Mouse (Mus musculus): Measurements from ENCODE around the gene Rpl28.

GRCm38 (mm10) chr7:4825365-4825764 is 32.7 kb downstream of the Rpl28 start:
- TF ChIP-seq POLR2A (IDR thresholded peaks at IDR 0.05; ENCODE audit: low read depth, low read length): no peak
- TF ChIP-seq ELF1 (IDR thresholded peaks at IDR 0.05; ENCODE audit: low read depth, low read length): no peak
- TF ChIP-seq MYC (IDR thresholded peaks at IDR 0.05; ENCODE audit: low read depth, low read length): no peak
- no peak for TF ChIP-seq ZNF384 (IDR thresholded peaks at IDR 0.05; ENCODE audit: low read depth, low read length)
- TF ChIP-seq CHD1 (IDR thresholded peaks at IDR 0.05; ENCODE audit: low read depth, low read length): no peak
- no peak for TF ChIP-seq ZMIZ1 (IDR thresholded peaks at IDR 0.05; ENCODE audit: low read depth, low read length)
- TF ChIP-seq CTCF (conservative IDR thresholded peaks at IDR 0.05 in 1 of 2, IDR thresholded peaks at IDR 0.05 in 1 of 2; ENCODE audit: low read depth in 2 of 2, low read length in 2 of 2): no peak
- no peak for TF ChIP-seq ETS1 (conservative IDR thresholded peaks at IDR 0.05; ENCODE audit: low read depth, low read length)
- TF ChIP-seq USF1 (IDR thresholded peaks at IDR 0.05; ENCODE audit: low read depth, low read length): no peak
- no peak for TF ChIP-seq POLR2AphosphoS2 (IDR thresholded peaks at IDR 0.05; ENCODE audit: low read depth, low read length)
- no peak for TF ChIP-seq TBP (conservative IDR thresholded peaks at IDR 0.05; ENCODE audit: low read depth, low read length)
- TF ChIP-seq MAZ (IDR thresholded peaks at IDR 0.05; ENCODE audit: low read depth, low read length): no peak
- no peak for TF ChIP-seq MEF2A (IDR thresholded peaks at IDR 0.05; ENCODE audit: borderline replicate concordance, low read depth, low read length)
- no peak for TF ChIP-seq RCOR1 (conservative IDR thresholded peaks at IDR 0.05; ENCODE audit: low read depth, low read length)

Data from CH12.LX (cell line).